Mouse (Mus musculus) kidney, embryonic 15.5 days (tissue): ENCODE results near the gene Sec61a1. TPM values are rescaled to one million over a fixed set of nuclear protein-coding genes. Genes with fewer than 3 reads are reported as not detected.

Experiments
- ATAC-seq: fragments of 200-750 bp; cut with Nextera tagmentation; replicated peaks from 2 replicates; pipeline ENCODE4 v1.8.0; 2017; ENCODE audit warnings: moderate TSS enrichment; ENCODE audit not compliant: low FRiP score
- H3K27ac ChIP-seq: fragments of 300-500 bp; sonication (generic); 2 replicates; pipeline ENCODE4 v1.5.1; 2015; ENCODE audit warnings: mild to moderate bottlenecking, inconsistent platforms
- H3K27me3 ChIP-seq: fragments of 300-500 bp; sonication (generic); 2 replicates; pipeline ENCODE4 v1.6.1; 2015; ENCODE audit warnings: inconsistent platforms
- H3K36me3 ChIP-seq: fragments of 300-500 bp; sonication (generic); 2 replicates; pipeline ENCODE4 v1.6.1; 2015; ENCODE audit warnings: inconsistent platforms
- H3K4me1 ChIP-seq: fragments of 300-500 bp; sonication (generic); 2 replicates; pipeline ENCODE4 v1.6.1; 2015; ENCODE audit warnings: inconsistent platforms
- H3K4me2 ChIP-seq: fragments of 300-500 bp; sonication (generic); 2 replicates; pipeline ENCODE4 v1.6.1; 2015; ENCODE audit warnings: moderate library complexity, mild to moderate bottlenecking, inconsistent platforms
- H3K4me3 ChIP-seq: fragments of 300-500 bp; sonication (generic); replicated peaks from 2 replicates; pipeline ENCODE4 v1.5.1; 2015; ENCODE audit warnings: mild to moderate bottlenecking, inconsistent platforms
- H3K9ac ChIP-seq: fragments of 300-500 bp; sonication (generic); 2 replicates; pipeline ENCODE4 v1.6.1; 2015; ENCODE audit warnings: mild to moderate bottlenecking, inconsistent platforms
- H3K9me3 ChIP-seq: fragments of 300-500 bp; sonication (generic); replicated peaks from 2 replicates; pipeline ENCODE4 v1.6.1; 2016; ENCODE audit warnings: inconsistent platforms
- WGBS: fragments of 180-500 bp; shearing (Covaris S2); methylation state at CpG from one replicate; pipeline ENCODE4 v1.1.7; 2015; ENCODE audit warnings: mixed read lengths; 5-methylcytosine and 5-hydroxymethylcytosine counted together
- polyA plus RNA-seq: library from polyadenylated mRNA; unstranded; fragments of >200 nt; fragmentation: Nextera tagmentation; extraction: Ambion mirVana; gene quantifications from 2 replicates; pipeline ENCODE4 v1.2.1, GENCODE M21; 2015

Sec61a1 gene
- 239 and 245 TPM in 2 replicates for polyA plus RNA-seq

GRCm38 (mm10) chr6:88518404-88519263, at the start of gene Sec61a1:
TSS of gene Sec61a1 (minus strand) at chr6:88518905.
- H3K4me1 ChIP-seq = peaks cover 24% of the 10 kb centered on the region
- no peaks in the 10 kb centered on the region for H3K27me3 ChIP-seq
- peak within 1 kb of the TSS; percentile 94 for H3K27ac ChIP-seq
- peak; percentile 98 for ATAC-seq
- H3K4me2 ChIP-seq = peak within 1 kb of the TSS; percentile 72
- peak within 1 kb of the TSS; percentile 99 for H3K9ac ChIP-seq
- H3K4me3 ChIP-seq = peak within 1 kb of the TSS; percentile 99
- peaks cover 31% of the 10 kb centered on the region for H3K36me3 ChIP-seq
- WGBS = under 1% methylated on average over 80 of the region's 80 CpGs
- no peaks in the 10 kb centered on the region for H3K9me3 ChIP-seq

DNA sequence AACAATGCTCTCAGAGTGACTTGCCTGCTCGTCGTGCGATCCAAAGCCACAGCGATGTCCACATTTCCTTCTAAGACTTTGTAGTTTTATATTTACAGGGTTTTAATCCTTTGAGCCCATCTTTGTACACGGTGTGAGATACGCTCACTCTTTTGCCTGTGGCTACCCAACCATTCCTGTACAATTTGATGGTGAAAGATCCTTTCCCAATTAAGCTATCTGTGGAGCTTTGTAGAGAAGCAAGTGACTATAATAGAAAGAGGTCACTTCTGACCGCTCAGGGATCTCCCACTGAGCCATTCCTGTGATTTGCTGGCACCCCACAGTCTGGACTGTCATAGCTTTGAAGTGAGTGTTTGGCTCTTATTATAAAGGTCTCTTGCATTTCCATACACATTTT, 48.0 kb upstream of the Sec61a1 start:
- Histone ChIP-seq H3K9ac (no peak overlapping the region), H3K9me3 (no peaks in the 10 kb centered on the region), H3K4me1 (peaks cover 4% of the 10 kb centered on the region; the same call in 1 of the 2 replicates), H3K27ac (no peak overlapping the region), H3K36me3 (no peaks in the 10 kb centered on the region), H3K4me3 (no peak overlapping the region), H3K27me3 (peaks cover 31% of the 10 kb centered on the region), H3K4me2 (peak overlapping the region; percentile 35)
- no peak for ATAC-seq
- WGBS = 21% methylated on average over 7 of the region's 7 CpGs

- no peaks in the 10 kb centered on the region for H3K36me3 ChIP-seq
- no peak for ATAC-seq
- no peak overlapping the region for H3K4me3 ChIP-seq
- H3K9me3 ChIP-seq = no peaks in the 10 kb centered on the region
- H3K4me2 ChIP-seq = no peak overlapping the region
- peaks cover 31% of the 10 kb centered on the region for H3K27me3 ChIP-seq
- peaks cover 4% of the 10 kb centered on the region; the same call in 1 of the 2 replicates for H3K4me1 ChIP-seq
- no peak overlapping the region for H3K9ac ChIP-seq
- no peak overlapping the region for H3K27ac ChIP-seq
- WGBS = 35% methylated on average over 6 of the region's 6 CpGs
Measured at GRCm38 (mm10) chr6:88565033-88565432, 46.3 kb upstream of the Sec61a1 start.

GRCm38 (mm10) chr6:88560156-88560555, 41.5 kb upstream of the Sec61a1 start:
- ATAC-seq = no peak

GRCm38 (mm10) chr6:88559688-88560087, 41.0 kb upstream of the Sec61a1 start:
- Histone ChIP-seq H3K27ac (no peak overlapping the region), H3K4me1 (no peaks in the 10 kb centered on the region), H3K36me3 (no peaks in the 10 kb centered on the region), H3K9me3 (no peaks in the 10 kb centered on the region), H3K4me3 (no peak overlapping the region), H3K27me3 (peaks cover 17% of the 10 kb centered on the region), H3K4me2 (no peak overlapping the region), H3K9ac (no peak overlapping the region)
- WGBS = 37% methylated on average over 5 of the region's 5 CpGs
- ATAC-seq = no peak

More at GRCm38 (mm10) chr6:88560156-88560555, 41.5 kb upstream of the Sec61a1 start:
- Histone ChIP-seq H3K9ac (no peak overlapping the region), H3K4me2 (no peak overlapping the region), H3K36me3 (no peaks in the 10 kb centered on the region), H3K27me3 (peaks cover 21% of the 10 kb centered on the region), H3K4me3 (no peak overlapping the region), H3K4me1 (no peaks in the 10 kb centered on the region), H3K9me3 (no peaks in the 10 kb centered on the region), H3K27ac (no peak overlapping the region)
- WGBS = 92% methylated on average over 4 of the region's 4 CpGs

- H3K4me3 ChIP-seq = no peak overlapping the region
- no peak overlapping the region for H3K27ac ChIP-seq
- no peak overlapping the region for H3K9ac ChIP-seq
- H3K27me3 ChIP-seq = 0 out of 2 replicates have a peak, but pooled peaks cover 8% of the 10 kb centered on the region
- H3K36me3 ChIP-seq = no peaks in the 10 kb centered on the region
- ATAC-seq = no peak
- WGBS = 68% methylated on average over 1 of the region's 1 CpGs
- H3K4me1 ChIP-seq = no peaks in the 10 kb centered on the region
- no peaks in the 10 kb centered on the region for H3K9me3 ChIP-seq
- no peak overlapping the region for H3K4me2 ChIP-seq
Measured at GRCm38 (mm10) chr6:88558076-88558475, 39.4 kb upstream of the Sec61a1 start.

DNA sequence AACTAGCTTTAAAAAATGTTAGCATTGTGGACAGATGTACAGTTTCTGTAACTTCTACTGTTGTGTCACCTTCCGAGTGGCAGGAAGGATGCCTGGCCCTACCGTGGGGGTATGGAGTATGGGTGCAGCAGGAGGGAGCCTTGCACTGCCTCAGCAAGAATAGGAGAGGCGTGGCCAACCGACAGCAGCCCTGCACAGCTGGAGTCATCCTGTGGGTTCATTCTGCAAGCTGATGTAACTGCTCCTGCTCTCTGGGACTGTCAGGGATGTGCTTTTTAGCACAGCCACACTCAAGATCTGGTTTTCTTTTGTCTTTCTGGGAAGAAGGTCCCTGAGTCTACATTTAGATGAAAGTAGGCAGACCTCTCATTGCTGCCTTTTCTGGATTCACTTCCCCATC, 38.8 kb upstream of the Sec61a1 start:
- 24% methylated on average over 4 of the region's 4 CpGs for WGBS
- no peak overlapping the region for H3K9ac ChIP-seq
- ATAC-seq = no peak

GRCm38 (mm10) chr6:88549916-88550315, 31.2 kb upstream of the Sec61a1 start:
- Histone ChIP-seq H3K4me1 (no peaks in the 10 kb centered on the region), H3K27me3 (peaks cover 37% of the 10 kb centered on the region), H3K9ac (no peak overlapping the region), H3K4me2 (no peak overlapping the region), H3K27ac (no peak overlapping the region), H3K4me3 (no peak overlapping the region), H3K36me3 (no peaks in the 10 kb centered on the region), H3K9me3 (no peaks in the 10 kb centered on the region)
- ATAC-seq = no peak
- WGBS = 83% methylated on average over 2 of the region's 2 CpGs

More for the DNA sequence above, 38.8 kb upstream of the Sec61a1 start:
- H3K4me2 ChIP-seq = no peak overlapping the region
- H3K9me3 ChIP-seq = no peaks in the 10 kb centered on the region
- 0 out of 2 replicates have a peak, but pooled peaks cover 8% of the 10 kb centered on the region for H3K27me3 ChIP-seq
- no peak overlapping the region for H3K4me3 ChIP-seq
- no peaks in the 10 kb centered on the region for H3K4me1 ChIP-seq
- no peaks in the 10 kb centered on the region for H3K36me3 ChIP-seq
- no peak overlapping the region for H3K27ac ChIP-seq

DNA sequence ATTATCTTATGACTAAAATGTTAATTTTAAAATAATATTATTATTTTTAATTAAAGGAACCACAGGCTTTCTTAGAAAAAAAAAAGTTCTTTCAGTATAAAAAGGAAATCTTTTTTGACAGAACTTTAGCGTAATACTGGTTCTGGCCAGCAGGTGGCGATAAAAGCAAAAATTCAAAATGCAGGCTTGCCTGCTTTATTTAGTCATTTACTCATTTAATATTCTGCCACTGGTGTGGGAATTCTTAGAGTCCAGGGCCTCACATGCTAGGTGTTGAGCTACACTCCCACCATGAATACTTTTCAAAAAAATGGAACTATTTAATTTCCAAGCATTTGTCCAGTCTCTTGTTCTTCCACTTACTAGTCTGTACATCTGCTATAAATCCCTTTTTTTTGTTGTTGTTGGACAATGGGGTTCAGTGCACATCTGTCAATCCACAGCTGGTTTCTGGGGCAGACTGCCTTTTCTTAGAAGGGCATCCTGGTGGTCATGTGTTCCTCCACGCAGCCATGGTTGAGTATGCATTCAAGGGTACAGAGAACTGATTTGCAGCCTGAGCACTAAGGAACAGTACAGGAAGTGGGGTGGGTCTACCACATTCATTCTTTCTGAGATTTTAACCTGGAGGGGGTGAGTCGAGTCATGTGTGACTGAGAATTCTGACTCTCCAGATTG, 30.6 kb upstream of the Sec61a1 start:
- Histone ChIP-seq H3K4me3 (no peak overlapping the region), H3K9ac (no peak overlapping the region), H3K9me3 (no peaks in the 10 kb centered on the region), H3K27ac (no peak overlapping the region), H3K4me1 (no peaks in the 10 kb centered on the region), H3K36me3 (no peaks in the 10 kb centered on the region), H3K27me3 (peaks cover 39% of the 10 kb centered on the region), H3K4me2 (no peak overlapping the region)
- WGBS = 28% methylated on average over 4 of the region's 4 CpGs
- no peak for ATAC-seq

DNA sequence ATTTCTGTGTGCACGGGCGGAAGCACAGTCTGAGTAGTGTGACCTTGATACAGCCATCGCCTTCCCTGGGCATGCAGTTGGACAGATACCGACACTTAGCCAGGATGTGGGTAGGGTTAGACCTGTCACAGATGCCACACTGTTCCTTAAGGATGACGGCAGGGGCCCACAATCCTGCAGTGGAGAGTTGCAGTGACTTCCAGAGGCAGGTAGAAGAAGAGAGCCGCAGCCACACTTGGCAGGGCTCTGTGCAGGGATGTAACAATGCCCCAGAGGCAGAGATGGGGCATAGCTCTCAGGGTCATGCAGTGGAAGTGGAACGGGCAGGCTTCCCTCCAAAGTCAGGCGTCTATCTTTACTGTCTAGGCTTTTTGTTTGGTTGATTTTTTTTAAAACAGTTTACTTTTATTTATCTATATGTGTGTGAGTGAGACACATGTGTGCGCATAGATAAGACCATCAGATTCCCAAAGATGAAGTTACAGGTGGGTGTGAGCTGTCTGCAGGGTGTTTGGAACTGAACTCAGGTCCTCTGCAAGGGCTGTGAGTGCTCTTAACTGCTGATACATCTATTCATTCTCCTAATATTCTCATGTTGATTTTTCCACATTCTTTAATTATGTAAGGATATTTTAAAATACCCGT, 29.8 kb upstream of the Sec61a1 start:
- no peaks in the 10 kb centered on the region for H3K36me3 ChIP-seq
- H3K9ac ChIP-seq = no peak overlapping the region
- 82% methylated on average over 10 of the region's 10 CpGs for WGBS
- ATAC-seq = no peak
- H3K9me3 ChIP-seq = no peaks in the 10 kb centered on the region
- peaks cover 39% of the 10 kb centered on the region for H3K27me3 ChIP-seq
- H3K4me2 ChIP-seq = no peak overlapping the region
- H3K4me1 ChIP-seq = no peaks in the 10 kb centered on the region
- no peak overlapping the region for H3K4me3 ChIP-seq
- no peak overlapping the region for H3K27ac ChIP-seq

DNA sequence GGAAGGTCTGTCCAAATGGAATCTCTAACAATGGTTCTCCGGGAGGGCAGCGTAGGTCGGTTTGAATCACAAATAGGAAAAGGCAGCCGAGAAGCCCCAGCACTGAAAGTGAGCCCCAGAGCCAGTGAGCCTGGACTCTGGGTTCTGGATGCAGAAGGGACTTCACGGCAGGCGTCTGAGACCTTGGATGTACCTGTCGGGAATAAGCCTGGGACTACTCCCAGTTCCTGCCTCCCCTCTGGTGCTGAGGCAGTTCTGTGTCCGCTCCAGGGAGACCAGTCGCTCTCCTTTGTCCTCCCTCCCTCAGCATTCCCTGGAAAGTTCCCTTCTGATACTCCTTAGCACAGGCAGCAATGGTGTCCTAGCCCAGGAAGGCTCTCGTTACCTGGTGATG, 26.7 kb upstream of the Sec61a1 start:
- no peaks in the 10 kb centered on the region for H3K36me3 ChIP-seq
- WGBS = 46% methylated on average over 10 of the region's 10 CpGs
- H3K4me2 ChIP-seq = no peak overlapping the region
- no peak for ATAC-seq
- no peak overlapping the region for H3K4me3 ChIP-seq
- H3K4me1 ChIP-seq = no peaks in the 10 kb centered on the region
- no peaks in the 10 kb centered on the region for H3K9me3 ChIP-seq
- H3K27me3 ChIP-seq = peaks cover 39% of the 10 kb centered on the region
- H3K9ac ChIP-seq = no peak overlapping the region
- no peak overlapping the region for H3K27ac ChIP-seq
